Mouse (Mus musculus): ENCODE measurements around the gene Elp5. TPM values are rescaled to one million over a fixed set of nuclear protein-coding genes. Genes with fewer than 3 reads are reported as not detected.

Elp5 gene
- polyA plus RNA-seq (2014; fragmentation: Nextera tagmentation; extraction: Ambion mirVana) = 156 and 157 TPM in 2 replicates

- Histone ChIP-seq H3K27me3 (ENCODE audit: control insufficient read depth, insufficient read depth, low read length) (no peaks in the 10 kb centered on the region), H3K9me3 (replicated peaks; ENCODE audit: control insufficient read depth, low read length) (no peaks in the 10 kb centered on the region), H3K9ac (replicated peaks; ENCODE audit: low read length) (peak within 1 kb of the TSS; percentile 99), H3K4me1 (ENCODE audit: control insufficient read depth, insufficient read depth, low read length) (peaks cover 4% of the 10 kb centered on the region), H3K4me3 (ENCODE audit: low read depth, low read length) (peak within 1 kb of the TSS; percentile 99), H3K27ac (replicated peaks; ENCODE audit: low read depth, low read length) (peak within 1 kb of the TSS; percentile 99), H3K36me3 (replicated peaks; ENCODE audit: control insufficient read depth, insufficient read depth, low read depth, low read length) (no peaks in the 10 kb centered on the region; the same call in none of the 2 replicates), H3K4me2 (ENCODE audit: low read depth, low read length) (peak within 1 kb of the TSS; percentile 71)
- DNase-seq (ENCODE audit: low spot score) (no peak), ATAC-seq (replicated peaks; ENCODE audit: insufficient number of reproducible peaks, low FRiP score, low TSS enrichment, low read depth) (no peak)
- 58% methylated on average over 8 of the region's 8 CpGs for WGBS
These were observed at the start of gene Elp5 for GRCm38 (mm10) chr11:69982225-69982624. Gene Elp5 (minus strand): TSS chr11:69982517.

DNA sequence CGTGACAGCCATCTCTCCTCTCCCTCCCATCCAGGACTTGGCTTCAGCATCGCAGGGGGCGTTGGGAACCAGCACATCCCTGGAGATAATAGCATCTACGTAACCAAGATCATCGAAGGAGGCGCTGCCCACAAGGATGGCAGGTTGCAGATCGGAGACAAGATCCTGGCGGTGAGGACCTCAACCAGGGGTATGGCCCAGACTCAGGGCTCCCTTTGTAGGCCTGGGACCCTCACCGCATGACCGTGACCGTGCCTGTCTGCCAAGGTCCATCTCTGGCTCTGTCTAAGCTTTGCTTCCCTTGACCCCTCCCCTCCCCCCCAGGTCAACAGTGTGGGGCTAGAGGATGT lies 49.0 kb upstream of the Elp5 start:
- Histone ChIP-seq H3K27me3 (ENCODE audit: control insufficient read depth, insufficient read depth, low read length) (no peaks in the 10 kb centered on the region), H3K4me1 (ENCODE audit: control insufficient read depth, insufficient read depth, low read length) (peaks cover 13% of the 10 kb centered on the region), H3K9ac (replicated peaks; ENCODE audit: low read length) (no peak overlapping the region), H3K36me3 (replicated peaks; ENCODE audit: control insufficient read depth, insufficient read depth, low read depth, low read length) (peaks cover 9% of the 10 kb centered on the region), H3K4me2 (ENCODE audit: low read depth, low read length) (no peak overlapping the region), H3K4me3 (ENCODE audit: low read depth, low read length) (no peak overlapping the region), H3K9me3 (replicated peaks; ENCODE audit: control insufficient read depth, low read length) (no peaks in the 10 kb centered on the region), H3K27ac (replicated peaks; ENCODE audit: low read depth, low read length) (no peak overlapping the region)
- ATAC-seq (replicated peaks; ENCODE audit: insufficient number of reproducible peaks, low FRiP score, low TSS enrichment, low read depth) (no peak), DNase-seq (ENCODE audit: low spot score) (no peak)
- 97% methylated on average over 11 of the region's 11 CpGs for WGBS

- H3K27me3 ChIP-seq (ENCODE audit: control insufficient read depth, insufficient read depth, low read length) = no peaks in the 10 kb centered on the region
- 96% methylated on average over 28 of the region's 28 CpGs for WGBS
- ATAC-seq (replicated peaks; ENCODE audit: insufficient number of reproducible peaks, low FRiP score, low TSS enrichment, low read depth) = no peak
- H3K4me2 ChIP-seq (ENCODE audit: low read depth, low read length) = no peak overlapping the region
- peaks cover 9% of the 10 kb centered on the region for H3K36me3 ChIP-seq (replicated peaks; ENCODE audit: control insufficient read depth, insufficient read depth, low read depth, low read length)
- no peaks in the 10 kb centered on the region for H3K9me3 ChIP-seq (replicated peaks; ENCODE audit: control insufficient read depth, low read length)
- DNase-seq (ENCODE audit: low spot score) = no peak
- H3K9ac ChIP-seq (replicated peaks; ENCODE audit: low read length) = no peak overlapping the region
- H3K4me1 ChIP-seq (ENCODE audit: control insufficient read depth, insufficient read depth, low read length) = peaks cover 13% of the 10 kb centered on the region
- H3K27ac ChIP-seq (replicated peaks; ENCODE audit: low read depth, low read length) = no peak overlapping the region; the same call in 1 of the 2 replicates
- no peak overlapping the region for H3K4me3 ChIP-seq (ENCODE audit: low read depth, low read length)
These were observed 48.5 kb upstream of the Elp5 start for GRCm38 (mm10) chr11:70030651-70031320.

DNA sequence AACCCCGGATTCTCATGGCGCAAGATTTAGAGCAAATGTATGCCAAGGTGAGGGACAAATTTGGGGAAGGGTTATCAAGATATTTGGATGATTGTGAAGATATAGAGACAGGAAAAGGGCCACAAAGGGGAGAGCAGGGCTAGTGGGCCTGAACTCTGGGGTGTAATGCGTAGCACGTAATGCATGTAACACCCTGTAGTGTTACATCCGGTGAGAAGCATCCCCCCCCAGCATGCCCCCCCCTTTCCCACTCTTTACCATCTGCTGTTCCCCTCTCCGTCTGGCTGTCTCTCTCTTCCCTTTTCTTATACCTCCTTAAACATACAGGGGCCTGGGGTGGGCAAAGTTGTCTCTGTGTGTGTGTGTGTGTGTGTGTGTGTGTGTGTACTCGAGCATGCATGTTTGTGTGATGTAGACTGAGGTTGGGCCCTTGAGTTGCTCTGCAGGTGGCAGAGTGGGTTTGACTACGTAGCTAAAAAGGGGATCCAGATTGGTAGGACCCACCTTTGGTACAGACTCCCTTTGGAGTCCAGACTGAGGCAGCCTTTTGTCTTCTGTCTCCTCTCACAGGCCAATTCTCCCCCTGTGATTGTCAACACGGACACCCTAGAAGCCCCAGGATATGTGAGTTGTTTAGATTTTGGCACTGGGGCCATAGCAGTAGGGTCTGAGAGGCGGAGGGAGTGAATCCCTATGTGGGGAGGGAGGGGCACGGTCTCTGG lies 47.7 kb upstream of the Elp5 start:
- H3K36me3 ChIP-seq (replicated peaks; ENCODE audit: control insufficient read depth, insufficient read depth, low read depth, low read length) = peaks cover 9% of the 10 kb centered on the region
- peak overlapping the region; percentile 37 for H3K9ac ChIP-seq (replicated peaks; ENCODE audit: low read length)
- WGBS = 46% methylated on average over 11 of the region's 11 CpGs
- peaks cover 13% of the 10 kb centered on the region for H3K4me1 ChIP-seq (ENCODE audit: control insufficient read depth, insufficient read depth, low read length)
- peak overlapping the region; percentile 37 for H3K4me2 ChIP-seq (ENCODE audit: low read depth, low read length)
- DNase-seq (ENCODE audit: low spot score) (no peak), ATAC-seq (replicated peaks; ENCODE audit: insufficient number of reproducible peaks, low FRiP score, low TSS enrichment, low read depth) (no peak)
- no peaks in the 10 kb centered on the region for H3K9me3 ChIP-seq (replicated peaks; ENCODE audit: control insufficient read depth, low read length)
- peak overlapping the region; percentile 17 for H3K4me3 ChIP-seq (ENCODE audit: low read depth, low read length)
- no peaks in the 10 kb centered on the region for H3K27me3 ChIP-seq (ENCODE audit: control insufficient read depth, insufficient read depth, low read length)
- H3K27ac ChIP-seq (replicated peaks; ENCODE audit: low read depth, low read length) = peak overlapping the region; percentile 80; the same call in 1 of the 2 replicates

DNA sequence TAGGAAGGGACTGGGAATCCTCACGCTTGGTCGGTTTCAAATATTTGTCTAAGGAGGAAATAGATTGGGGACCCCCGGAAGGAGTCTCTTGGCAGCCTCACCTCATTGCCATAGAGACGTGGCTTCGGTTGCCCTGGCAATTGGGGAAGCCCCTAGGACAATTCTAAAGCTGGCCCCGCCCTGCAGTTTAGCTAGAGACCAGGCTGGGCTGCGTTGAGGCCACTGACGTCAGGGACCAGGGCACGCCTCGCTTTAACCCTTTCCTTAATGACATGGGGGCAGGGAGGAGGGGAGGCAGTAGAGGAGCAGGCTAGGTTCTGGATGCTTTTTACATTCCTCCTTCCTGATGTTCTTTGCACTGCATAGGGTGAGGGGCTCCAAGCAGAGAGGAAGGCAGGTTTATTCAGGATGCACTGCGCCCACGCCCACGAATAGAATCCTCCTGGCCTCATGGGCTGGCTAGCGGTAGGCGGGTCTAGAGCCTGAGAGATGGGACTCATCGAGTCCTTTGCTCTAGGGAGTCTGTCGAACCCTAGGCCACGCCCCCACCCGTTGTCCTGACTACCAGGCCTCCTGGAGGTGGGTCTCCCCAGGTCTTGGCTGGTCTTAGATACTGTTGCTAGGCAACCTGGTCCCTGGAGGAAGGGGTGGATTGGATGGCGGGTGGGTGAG lies 46.9 kb upstream of the Elp5 start:
- DNase-seq (ENCODE audit: low spot score) = peak; percentile 97
- Histone ChIP-seq H3K4me2 (ENCODE audit: low read depth, low read length) (peak overlapping the region; percentile 37), H3K4me3 (ENCODE audit: low read depth, low read length) (peak overlapping the region; percentile 17), H3K9me3 (replicated peaks; ENCODE audit: control insufficient read depth, low read length) (no peaks in the 10 kb centered on the region), H3K27ac (replicated peaks; ENCODE audit: low read depth, low read length) (peak overlapping the region; percentile 80; the same call in 1 of the 2 replicates), H3K36me3 (replicated peaks; ENCODE audit: control insufficient read depth, insufficient read depth, low read depth, low read length) (peaks cover 9% of the 10 kb centered on the region), H3K27me3 (ENCODE audit: control insufficient read depth, insufficient read depth, low read length) (no peaks in the 10 kb centered on the region), H3K9ac (replicated peaks; ENCODE audit: low read length) (peak overlapping the region; percentile 37), H3K4me1 (ENCODE audit: control insufficient read depth, insufficient read depth, low read length) (peaks cover 13% of the 10 kb centered on the region)
- ATAC-seq (replicated peaks; ENCODE audit: insufficient number of reproducible peaks, low FRiP score, low TSS enrichment, low read depth) = peak; percentile 92
- 1% methylated on average over 20 of the region's 20 CpGs for WGBS

GRCm38 (mm10) chr11:70028401-70029129 lies 46.2 kb upstream of the Elp5 start:
- peak overlapping the region; percentile 37 for H3K4me2 ChIP-seq (ENCODE audit: low read depth, low read length)
- ATAC-seq (replicated peaks; ENCODE audit: insufficient number of reproducible peaks, low FRiP score, low TSS enrichment, low read depth) = 0 out of 2 replicates have a peak, but pooled peaks have one; percentile 8
- no peaks in the 10 kb centered on the region for H3K27me3 ChIP-seq (ENCODE audit: control insufficient read depth, insufficient read depth, low read length)
- no peaks in the 10 kb centered on the region for H3K9me3 ChIP-seq (replicated peaks; ENCODE audit: control insufficient read depth, low read length)
- DNase-seq (ENCODE audit: low spot score) = no peak
- peak overlapping the region; percentile 80 for H3K27ac ChIP-seq (replicated peaks; ENCODE audit: low read depth, low read length)
- peak overlapping the region; percentile 17 for H3K4me3 ChIP-seq (ENCODE audit: low read depth, low read length)
- peaks cover 9% of the 10 kb centered on the region for H3K36me3 ChIP-seq (replicated peaks; ENCODE audit: control insufficient read depth, insufficient read depth, low read depth, low read length)
- H3K4me1 ChIP-seq (ENCODE audit: control insufficient read depth, insufficient read depth, low read length) = peaks cover 13% of the 10 kb centered on the region
- WGBS = 25% methylated on average over 12 of the region's 12 CpGs
- H3K9ac ChIP-seq (replicated peaks; ENCODE audit: low read length) = peak overlapping the region; percentile 29

GRCm38 (mm10) chr11:70027397-70027796 lies 45.1 kb upstream of the Elp5 start:
- 40% methylated on average over 9 of the region's 9 CpGs for WGBS
- H3K4me3 ChIP-seq (ENCODE audit: low read depth, low read length) = no peak overlapping the region
- peaks cover 9% of the 10 kb centered on the region for H3K36me3 ChIP-seq (replicated peaks; ENCODE audit: control insufficient read depth, insufficient read depth, low read depth, low read length)
- no peak overlapping the region for H3K27ac ChIP-seq (replicated peaks; ENCODE audit: low read depth, low read length)
- no peaks in the 10 kb centered on the region for H3K27me3 ChIP-seq (ENCODE audit: control insufficient read depth, insufficient read depth, low read length)
- peak overlapping the region; percentile 40; the same call in 1 of the 2 replicates for H3K4me2 ChIP-seq (ENCODE audit: low read depth, low read length)
- ATAC-seq (replicated peaks; ENCODE audit: insufficient number of reproducible peaks, low FRiP score, low TSS enrichment, low read depth) = no peak
- H3K9me3 ChIP-seq (replicated peaks; ENCODE audit: control insufficient read depth, low read length) = no peaks in the 10 kb centered on the region
- peaks cover 13% of the 10 kb centered on the region for H3K4me1 ChIP-seq (ENCODE audit: control insufficient read depth, insufficient read depth, low read length)
- H3K9ac ChIP-seq (replicated peaks; ENCODE audit: low read length) = peak overlapping the region; percentile 18; the same call in 1 of the 2 replicates
- no peak for DNase-seq (ENCODE audit: low spot score)
